Mouse (Mus musculus) small intestine, adult 2 months (tissue): Measurements from ENCODE around the gene Map4k4.

Source experiments
- CTCF ChIP-seq: fragments of 200-500 bp; IDR thresholded peaks from 2 replicates; pipeline ENCODE4 v1.5.1; 2012; ENCODE audit warnings: low read depth, mild to moderate bottlenecking, control low read depth, inconsistent platforms, low read length, moderate library complexity, mixed read lengths; ENCODE audit not compliant: insufficient replicate concordance, insufficient read length; ENCODE audit errors: extremely low read depth
- POLR2A ChIP-seq: fragments of 200-500 bp; IDR thresholded peaks from 2 replicates; pipeline ENCODE4 v1.6.1; 2012; ENCODE audit warnings: low read depth, mild to moderate bottlenecking, control low read depth, inconsistent platforms, low read length, moderate library complexity

DNA sequence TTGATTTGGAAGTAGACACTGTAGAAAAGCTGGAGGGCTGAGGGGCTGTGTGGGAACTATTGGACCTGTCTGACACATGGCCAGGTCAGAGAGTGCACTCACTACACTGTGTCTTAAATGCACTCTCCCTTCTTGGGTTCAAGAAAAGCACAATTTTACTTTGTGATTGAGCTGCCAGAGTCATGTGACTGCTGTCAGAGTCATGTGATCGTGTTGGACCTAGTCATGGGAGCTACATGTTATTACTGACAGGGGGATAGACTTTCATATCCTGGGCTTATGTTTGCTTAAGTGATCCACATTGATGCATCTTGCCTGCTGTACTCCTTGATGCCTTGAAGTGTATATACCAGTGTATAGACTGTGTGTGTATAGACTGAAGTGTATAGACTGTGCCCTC lies 59.9 kb downstream of the Map4k4 start:
- TF ChIP-seq CTCF (no peak), POLR2A (no peak)
